Mouse (Mus musculus) midbrain, embryonic 10.5 days (tissue): ENCODE measurements at regions not wholly inside any gene's neighbourhood (a gene's known extent, or its start where the extent isn't known, plus 50 kb on each side); places are given as distances from the start of the nearest gene placed in this dataset.

Experiments used
- DNase-seq: peaks from one replicate; pipeline ENCODE4 v3.0.0-alpha.2; 2017; ENCODE audit warnings: low spot score
- H3K27ac ChIP-seq: fragments of 300-500 bp; sonication (generic); replicated peaks from 2 replicates; pipeline ENCODE4 v1.5.1; 2016; ENCODE audit warnings: mild to moderate bottlenecking
- H3K27me3 ChIP-seq: fragments of 300-500 bp; sonication (generic); 2 replicates; pipeline ENCODE4 v1.6.1; 2016; ENCODE audit warnings: low read depth, mild to moderate bottlenecking; ENCODE audit not compliant: poor library complexity, severe bottlenecking
- H3K36me3 ChIP-seq: fragments of 300-500 bp; sonication (generic); 2 replicates; pipeline ENCODE4 v1.6.1; 2016; ENCODE audit warnings: mild to moderate bottlenecking, moderate library complexity
- H3K4me1 ChIP-seq: fragments of 300-500 bp; sonication (generic); 2 replicates; pipeline ENCODE4 v1.6.1; 2016
- H3K4me3 ChIP-seq: fragments of 300-500 bp; sonication (generic); 2 replicates; pipeline ENCODE4 v1.5.1; 2016; ENCODE audit warnings: mild to moderate bottlenecking, moderate library complexity
- H3K9me3 ChIP-seq: fragments of 300-500 bp; sonication (generic); replicated peaks from 2 replicates; pipeline ENCODE4 v1.6.1; 2016; ENCODE audit warnings: mild to moderate bottlenecking
- WGBS: fragments of 180-500 bp; shearing (Covaris S2); methylation state at CpG from one replicate; pipeline ENCODE4 v1.1.7; 2016; 5-methylcytosine and 5-hydroxymethylcytosine counted together

GRCm38 (mm10) chr6:101083676-101084075, 250.3 kb downstream of the Ppp4r2 start:
- 74% methylated on average over 7 of the region's 7 CpGs for WGBS

GRCm38 (mm10) chr6:101092179-101092578, 258.8 kb downstream of the Ppp4r2 start:
- Histone ChIP-seq H3K36me3 (no peaks in the 10 kb centered on the region), H3K4me1 (no peaks in the 10 kb centered on the region), H3K27me3 (no peaks in the 10 kb centered on the region), H3K27ac (no peak overlapping the region), H3K9me3 (no peaks in the 10 kb centered on the region), H3K4me3 (no peak overlapping the region)
- 55% methylated on average over 10 of the region's 10 CpGs for WGBS
- DNase-seq, result no peak

More at GRCm38 (mm10) chr6:101083676-101084075, 250.3 kb downstream of the Ppp4r2 start:
- Histone ChIP-seq H3K27ac (no peak overlapping the region), H3K4me3 (no peak overlapping the region), H3K9me3 (no peaks in the 10 kb centered on the region), H3K4me1 (no peaks in the 10 kb centered on the region), H3K36me3 (no peaks in the 10 kb centered on the region), H3K27me3 (no peaks in the 10 kb centered on the region)
- DNase-seq, result no peak
